ENCODE assay signal across 10 mouse cellular contexts in the genomic region with DNA sequence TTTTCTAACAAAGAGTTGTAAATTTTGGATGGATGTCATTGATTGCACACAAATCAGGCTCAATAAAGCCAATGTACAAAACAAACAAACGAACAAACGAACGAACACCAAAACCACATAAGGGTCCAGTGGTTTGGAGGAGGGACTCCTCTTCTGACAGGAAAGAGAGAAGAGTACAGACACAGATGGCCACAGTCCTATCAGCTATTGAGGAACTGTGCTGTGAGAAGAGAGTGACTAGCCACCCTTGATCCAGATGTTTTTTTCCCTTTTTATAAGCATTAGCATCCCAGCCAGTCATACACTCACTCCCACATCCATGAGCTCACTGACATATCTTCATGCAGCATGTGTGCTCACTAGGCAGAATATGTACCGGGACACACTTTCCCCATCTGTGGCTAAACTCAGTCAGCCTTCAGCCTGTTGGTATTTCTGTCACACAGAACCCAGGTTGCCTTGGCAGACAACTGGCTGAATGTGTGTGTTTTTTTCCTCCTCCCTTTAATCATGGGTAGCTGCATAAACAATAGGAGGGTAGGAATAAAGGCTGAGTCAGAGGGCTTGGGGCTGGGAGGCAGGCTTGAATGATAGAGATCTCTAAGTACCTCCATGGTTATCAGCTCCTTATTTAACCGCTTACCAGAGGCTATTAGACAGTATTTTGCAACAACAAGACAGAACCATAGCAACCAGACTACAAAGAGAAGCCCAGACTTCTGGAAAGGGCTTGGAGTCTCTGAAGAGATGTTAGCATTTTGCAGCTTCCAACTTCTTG.
A peak's percentile ranks its signal among the peaks of the same experiment; 100 is the strongest.
DNase-seq lines count a peak whose midpoint lies in the region; TF ChIP-seq lines count a peak whose summit lies in the region.
"Had no signal": no experiment of that assay in that cellular context is flagged by ENCODE, and none has a peak within 500 bp of the region (broad histone marks: within the 10 kb centered on the region; RNA-seq: fewer than 3 reads in every experiment).

No protein-coding gene starts in this region.

- no peak for TF ChIP-seq POLR2A in brain, embryonic 14.5 days (IDR thresholded peaks at IDR 0.05; ENCODE audit: borderline replicate concordance, extremely low read depth, insufficient read depth, insufficient read length, poor library complexity, severe bottlenecking)

- TF ChIP-seq CTCF in brain, embryonic 14.5 days (IDR thresholded peaks at IDR 0.05; ENCODE audit: borderline replicate concordance, extremely low read depth, insufficient read depth, insufficient read length): no peak

- 0 out of 2 replicates have a peak, but pooled peaks cover 5% of the 10 kb centered on the region for H3K27me3 ChIP-seq in heart, embryonic 10.5 days (ENCODE audit: insufficient read depth, poor library complexity, severe bottlenecking)
- H3K27me3 ChIP-seq: liver, embryonic 15.5 days had no signal

- WGBS in heart, embryonic 10.5 days: 68% methylated on average over 5 of the region's 5 CpGs

- no peak overlapping the region for H3K27ac ChIP-seq in heart, embryonic 10.5 days
- H3K27ac ChIP-seq: liver, embryonic 15.5 days had no signal

- H3K4me3 ChIP-seq in heart, embryonic 10.5 days: no peak overlapping the region
- H3K4me3 ChIP-seq: liver, embryonic 15.5 days had no signal

- DNase-seq in heart, adult 11 months: peak; percentile 90
- DNase-seq in heart, embryonic 10.5 days (ENCODE audit: low spot score): no peak
- peak; percentile 57 for DNase-seq in 3T3-L1 (ENCODE audit: low read depth, low spot score)
- peak; percentile 53 for DNase-seq in brain, embryonic 14.5 days (ENCODE audit: low read depth)
- peak; percentile 46 for DNase-seq in lung, postnatal 25 days (ENCODE audit: low spot score)
- DNase-seq in frontal cortex, adult 2 months (ENCODE audit: extremely low spot score in 1 of 2, low spot score in 1 of 2): no peak
- no peak for DNase-seq in kidney, postnatal 36 days
- no peak for DNase-seq in c-Kit-positive CD71-positive TER-119-positive erythroid progenitor cells, embryonic 14.5 days (ENCODE audit: low spot score)
- DNase-seq: cerebellum, adult 8-10 months had no signal

- no peaks in the 10 kb centered on the region for H3K9me3 ChIP-seq in heart, embryonic 10.5 days
- H3K9me3 ChIP-seq: liver, embryonic 15.5 days had no signal

- H3K36me3 ChIP-seq in heart, embryonic 10.5 days: no peaks in the 10 kb centered on the region
- H3K36me3 ChIP-seq: liver, embryonic 15.5 days had no signal

- 0 out of 2 replicates have a peak, but pooled peaks cover 3% of the 10 kb centered on the region for H3K4me1 ChIP-seq in heart, embryonic 10.5 days
- H3K4me1 ChIP-seq: liver, embryonic 15.5 days had no signal

Comparison
In these comparisons a context has a peak if more than half of its experiments do, and no peak if none do; other contexts are left out.
1. DNase-seq: peak in heart, adult 11 months (single experiment), 3T3-L1 (single experiment), brain, embryonic 14.5 days (single experiment) and lung, postnatal 25 days (single experiment); none in heart, embryonic 10.5 days (single experiment), frontal cortex, adult 2 months (0 of 2), kidney, postnatal 36 days (0 of 2) and c-Kit-positive CD71-positive TER-119-positive erythroid progenitor cells, embryonic 14.5 days (single experiment).